Comparison of ENCODE assay signal across 7 mouse cellular contexts in the genomic region with DNA sequence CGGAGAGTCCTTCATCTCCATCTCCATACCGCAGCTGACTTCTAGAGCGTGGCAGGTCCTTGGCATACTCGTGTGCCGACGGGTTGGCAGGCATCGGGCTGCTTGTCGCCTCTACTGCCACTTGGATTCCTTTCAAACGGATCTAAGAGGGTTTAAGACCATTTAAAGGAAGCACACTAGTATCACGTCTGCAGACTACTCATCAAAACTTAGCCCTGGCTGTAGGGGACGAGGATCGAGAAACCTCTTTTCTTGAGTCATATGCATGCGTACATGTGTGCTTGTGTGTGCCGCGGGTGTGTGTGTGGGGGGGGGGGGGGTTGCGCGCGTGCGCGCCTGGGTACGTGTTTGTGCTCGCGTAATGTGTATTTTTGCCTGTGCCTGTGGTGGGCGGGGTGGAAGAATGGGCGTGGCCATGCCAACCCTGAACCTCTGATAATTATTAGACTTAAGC. TPM values are rescaled to one million over a fixed set of nuclear protein-coding genes. Genes with fewer than 3 reads are reported as not detected.
DNase-seq lines count a peak whose midpoint lies in the region; ATAC-seq lines count a peak whose summit lies in the region.

No protein-coding gene starts in this region.

- peak; percentile 70 to 78 for DNase-seq in cerebellum, postnatal 10 days
- peak; percentile 32 to 34 for DNase-seq in frontal cortex, postnatal 14 days (ENCODE audit: low spot score in 2 of 2)
- DNase-seq in left cerebral cortex, postnatal 14 days (ENCODE audit: low spot score in 2 of 2), result peak; percentile 37 to 44
- DNase-seq in right cerebral cortex, postnatal 4 days, result peak; percentile 30

- no peaks in the 10 kb centered on the region for H3K36me3 ChIP-seq in hindbrain, embryonic 15.5 days

- H3K4me1 ChIP-seq in hindbrain, embryonic 15.5 days (replicated peaks), result peaks cover 9% of the 10 kb centered on the region

- H3K4me3 ChIP-seq in hindbrain, embryonic 15.5 days, result peak overlapping the region; percentile 85

- intact Hi-C loops in left cerebral cortex, postnatal 14 days (cut with DNase I), result loop anchor here (5.0 kb wide), 1 partner anchor 44 kb away; no protein-coding TSS in a partner anchor

- peak overlapping the region; percentile 46 for H3K9ac ChIP-seq in hindbrain, embryonic 15.5 days

- peak overlapping the region; percentile 68 for H3K4me2 ChIP-seq in hindbrain, embryonic 15.5 days

- peak overlapping the region; percentile 94 for H3K27ac ChIP-seq in hindbrain, embryonic 15.5 days (replicated peaks)

- no peaks in the 10 kb centered on the region for H3K27me3 ChIP-seq in hindbrain, embryonic 15.5 days

- peak; percentile 38 for ATAC-seq in activated CD4-positive, CD25-positive, alpha-beta regulatory T cell, adult 4 months
- peak; percentile 59 for ATAC-seq in hindbrain, embryonic 15.5 days (ENCODE audit: low FRiP score, low read depth)
- peak; percentile 59 for ATAC-seq in megakaryocyte progenitor cell, adult 5-6 weeks (replicated peaks; ENCODE audit: poor library complexity)

- under 1% methylated on average over 25 of the region's 25 CpGs for WGBS in hindbrain, embryonic 15.5 days

- H3K9me3 ChIP-seq in hindbrain, embryonic 15.5 days, result no peaks in the 10 kb centered on the region

RNA-seq across cellular contexts. Expression of gene Sap30, which starts 0.7 kb away (rescaled TPM):
- under 1 TPM; 0.94 to 0.99 TPM for polyA plus RNA-seq in activated CD4-positive, CD25-positive, alpha-beta regulatory T cell, adult 4 months (2017; shearing (Covaris generic))
- polyA plus RNA-seq in hindbrain, embryonic 15.5 days (2015; fragmentation: Nextera tagmentation; extraction: Ambion mirVana), result 29.3 and 37.0 TPM in 2 replicates
- total RNA-seq in left cerebral cortex, postnatal 14 days (2021), result 10 to 100 TPM in 1 of 2 experiments, 1 to 10 TPM in 1; 7.3 to 10.5 TPM
- total RNA-seq in megakaryocyte progenitor cell, adult 5-6 weeks (2015), result 56.9 and 60.7 TPM in 2 replicates
- total RNA-seq in megakaryocyte progenitor cell, adult 5-6 weeks (2017), result 73.0 and 90.5 TPM in 2 replicates

RNA-seq across cellular contexts. Expression of gene Hmgb2, which starts 23.4 kb away (rescaled TPM):
- 100 to 1,000 TPM; 481 to 544 TPM for polyA plus RNA-seq in activated CD4-positive, CD25-positive, alpha-beta regulatory T cell, adult 4 months (2017; shearing (Covaris generic))
- 80.2 and 93.6 TPM in 2 replicates for polyA plus RNA-seq in hindbrain, embryonic 15.5 days (2015; fragmentation: Nextera tagmentation; extraction: Ambion mirVana)
- 10 to 100 TPM in 1 of 2 experiments, 1 to 10 TPM in 1; 4.6 to 10.7 TPM for total RNA-seq in left cerebral cortex, postnatal 14 days (2021)
- total RNA-seq in megakaryocyte progenitor cell, adult 5-6 weeks (2015), result 432 and 457 TPM in 2 replicates
- total RNA-seq in megakaryocyte progenitor cell, adult 5-6 weeks (2017), result 491 and 530 TPM in 2 replicates

RNA-seq across cellular contexts. Expression of gene Scrg1, which starts 32.6 kb away (rescaled TPM):
- not detected for polyA plus RNA-seq in activated CD4-positive, CD25-positive, alpha-beta regulatory T cell, adult 4 months (2017; shearing (Covaris generic))
- polyA plus RNA-seq in hindbrain, embryonic 15.5 days (2015; fragmentation: Nextera tagmentation; extraction: Ambion mirVana), result 8.4 and 10.8 TPM in 2 replicates
- 10 to 100 TPM; 56.8 to 65.6 TPM for total RNA-seq in left cerebral cortex, postnatal 14 days (2021)
- 0.88 and 1.6 TPM in 2 replicates for total RNA-seq in megakaryocyte progenitor cell, adult 5-6 weeks (2015)
- not detected in 2 replicates for total RNA-seq in megakaryocyte progenitor cell, adult 5-6 weeks (2017)

Comparison
In these comparisons a context has a peak if more than half of its experiments do, and no peak if none do; other contexts are left out.
1. Peak in every context shown above with its lines: DNase-seq, ATAC-seq, H3K4me3 ChIP-seq and H3K27ac ChIP-seq.
2. RNA of gene Sap30, which starts 0.7 kb away (total RNA-seq): 56.9 to 90.5 TPM in megakaryocyte progenitor cell, adult 5-6 weeks; 7.3 to 10.5 TPM in left cerebral cortex, postnatal 14 days; every median in the first group is over 4 times any median in the second.
3. RNA of gene Hmgb2, which starts 23.4 kb away (total RNA-seq): 432 to 530 TPM in megakaryocyte progenitor cell, adult 5-6 weeks; 4.6 to 10.7 TPM in left cerebral cortex, postnatal 14 days; every median in the first group is over 10 times any median in the second.
4. RNA of gene Scrg1, which starts 32.6 kb away (total RNA-seq): 56.8 to 65.6 TPM in left cerebral cortex, postnatal 14 days; 0.88 to 1.6 TPM in megakaryocyte progenitor cell, adult 5-6 weeks; every median in the first group is over 10 times any median in the second.